Mouse (Mus musculus) myocyte (in vitro differentiated cells): ENCODE measurements around the gene Scd2. TPM values are rescaled to one million over a fixed set of nuclear protein-coding genes. Genes with fewer than 3 reads are reported as not detected.

Experiments
- H3K27me3 ChIP-seq: one replicate; pipeline ENCODE4 v1.6.1; 2011; ENCODE audit not compliant: control insufficient read depth, insufficient read depth, insufficient read length
- H3K36me3 ChIP-seq: one replicate; pipeline ENCODE4 v1.6.1; 2011; ENCODE audit not compliant: control insufficient read depth, insufficient read depth
- H3K4me2 ChIP-seq: one replicate; pipeline ENCODE4 v1.6.1; 2011; ENCODE audit warnings: low read depth, control low read depth
- H3K4me3 ChIP-seq: one replicate; pipeline ENCODE4 v1.5.1; 2011; ENCODE audit warnings: mild to moderate bottlenecking, control low read depth, moderate library complexity
- H3K79me2 ChIP-seq: one replicate; pipeline ENCODE4 v1.6.1; 2011; ENCODE audit not compliant: control insufficient read depth, insufficient read depth
- H3ac ChIP-seq: one replicate; pipeline ENCODE4 v1.6.1; 2011; ENCODE audit not compliant: control insufficient read depth, insufficient read length
- CEBPB ChIP-seq: IDR thresholded peaks from 2 replicates; pipeline ENCODE4 v1.6.1; 2011; ENCODE audit warnings: mild to moderate bottlenecking, moderate library complexity; ENCODE audit not compliant: poor library complexity, insufficient read depth, severe bottlenecking
- E2F4 ChIP-seq: IDR thresholded peaks from one replicate; pipeline ENCODE4 v1.6.1; 2011; ENCODE audit warnings: mild to moderate bottlenecking, control low read depth, moderate library complexity; ENCODE audit not compliant: insufficient read depth
- MAX ChIP-seq: IDR thresholded peaks from one replicate; pipeline ENCODE4 v1.6.1; 2011; ENCODE audit warnings: low read depth, mild to moderate bottlenecking, control low read depth
- MYOD1 ChIP-seq, 3 experiments: IDR thresholded peaks; one replicate each; pipeline ENCODE4 v1.6.1; 2011; ENCODE audit warnings: control low read depth in 2 of 3, low read depth in 2 of 3, mild to moderate bottlenecking in 2 of 3, moderate library complexity in 1 of 3; ENCODE audit not compliant: insufficient read length in 2 of 3, control insufficient read depth in 1 of 3
- MYOG ChIP-seq, 3 experiments: IDR thresholded peaks; one replicate each; pipeline ENCODE4 v1.6.1; 2011; ENCODE audit warnings: control low read depth in 2 of 3, low read depth in 2 of 3, mild to moderate bottlenecking in 2 of 3; ENCODE audit not compliant: insufficient read length in 2 of 3, control insufficient read depth in 1 of 3, insufficient read depth in 1 of 3
- POLR2A ChIP-seq: IDR thresholded peaks from one replicate; pipeline ENCODE4 v1.6.1; 2011; ENCODE audit warnings: low read depth, mild to moderate bottlenecking, control low read depth, moderate library complexity; ENCODE audit not compliant: insufficient read length
- POLR2AphosphoS2 ChIP-seq: IDR thresholded peaks from one replicate; pipeline ENCODE4 v1.6.1; 2011; ENCODE audit warnings: low read depth, control low read depth; ENCODE audit not compliant: insufficient read length
- REST ChIP-seq: IDR thresholded peaks from one replicate; pipeline ENCODE4 v1.6.1; 2011; ENCODE audit warnings: mild to moderate bottlenecking, control low read depth, moderate library complexity; ENCODE audit not compliant: insufficient read depth, insufficient read length
- SRF ChIP-seq: IDR thresholded peaks from one replicate; pipeline ENCODE4 v1.6.1; 2011; ENCODE audit warnings: low read depth; ENCODE audit not compliant: control insufficient read depth, insufficient read length
- TCF12 ChIP-seq: IDR thresholded peaks from one replicate; pipeline ENCODE4 v1.6.1; 2011; ENCODE audit warnings: mild to moderate bottlenecking, control low read depth; ENCODE audit not compliant: poor library complexity, insufficient read depth, severe bottlenecking
- TCF3 ChIP-seq: IDR thresholded peaks from one replicate; pipeline ENCODE4 v1.6.1; 2011; ENCODE audit warnings: low read depth, control low read depth; ENCODE audit not compliant: insufficient read length
- USF1 ChIP-seq: IDR thresholded peaks from one replicate; pipeline ENCODE4 v1.6.1; 2011; ENCODE audit warnings: low read depth, mild to moderate bottlenecking, control low read depth, moderate library complexity
- polyA plus RNA-seq: library from polyadenylated mRNA; unstranded; fragments of >200 nt; fragmentation: generic; extraction: Trizol; gene quantifications from one replicate; pipeline ENCODE4 v1.2.1, GENCODE M21; 2012; ENCODE audit warnings: missing spikeins

Gene Scd2
- polyA plus RNA-seq, 1 experiment = 868 TPM

GRCm38 (mm10) chr19:44283157-44284024 is 10.1 kb upstream of the Scd2 start:
- no peak overlapping the region for H3ac ChIP-seq
- H3K27me3 ChIP-seq = no peaks in the 10 kb centered on the region
- H3K4me2 ChIP-seq = peak overlapping the region; percentile 95
- no peaks in the 10 kb centered on the region for H3K36me3 ChIP-seq
- H3K79me2 ChIP-seq = no peaks in the 10 kb centered on the region
- H3K4me3 ChIP-seq = peak overlapping the region; percentile 21
- no peak for TF ChIP-seq POLR2AphosphoS2
- no peak for TF ChIP-seq CEBPB
- no peak for TF ChIP-seq MYOD1 (IDR thresholded peaks at IDR 0.05; ENCODE audit: control insufficient read depth in 1 of 3, insufficient read length in 2 of 3, low read depth in 2 of 3)
- no peak for TF ChIP-seq TCF3
- TF ChIP-seq POLR2A = no peak
- no peak for TF ChIP-seq TCF12
- TF ChIP-seq REST = no peak
- no peak for TF ChIP-seq USF1
- TF ChIP-seq E2F4 = no peak
- TF ChIP-seq MAX = no peak
- TF ChIP-seq MYOG (IDR thresholded peaks at IDR 0.05; ENCODE audit: control insufficient read depth in 1 of 3, insufficient read depth in 1 of 3, insufficient read length in 2 of 3, low read depth in 2 of 3) = no peak
- no peak for TF ChIP-seq SRF

GRCm38 (mm10) chr19:44284025-44284695 is 9.3 kb upstream of the Scd2 start:
- peak; percentile 8 for TF ChIP-seq POLR2AphosphoS2
- TF ChIP-seq MAX = no peak
- no peak for TF ChIP-seq CEBPB
- TF ChIP-seq POLR2A = peak; percentile 45
- TF ChIP-seq USF1 = peak; percentile 33
- H3K4me3 ChIP-seq = peak overlapping the region; percentile 21
- no peaks in the 10 kb centered on the region for H3K36me3 ChIP-seq
- H3K79me2 ChIP-seq = no peaks in the 10 kb centered on the region
- H3ac ChIP-seq = no peak overlapping the region
- peak overlapping the region; percentile 99 for H3K4me2 ChIP-seq
- H3K27me3 ChIP-seq = no peaks in the 10 kb centered on the region

GRCm38 (mm10) chr19:44284723-44285122 is 8.8 kb upstream of the Scd2 start:
- Histone ChIP-seq H3K4me3 (peak overlapping the region; percentile 21), H3K4me2 (peak overlapping the region; percentile 99), H3ac (no peak overlapping the region), H3K79me2 (no peaks in the 10 kb centered on the region), H3K27me3 (no peaks in the 10 kb centered on the region), H3K36me3 (no peaks in the 10 kb centered on the region)
- TF ChIP-seq POLR2A (peak; percentile 6), MYOG (IDR thresholded peaks at IDR 0.05; ENCODE audit: control insufficient read depth in 1 of 3, insufficient read depth in 1 of 3, insufficient read length in 2 of 3, low read depth in 2 of 3) (peak in 1 of 3 experiments; percentile 54), REST (no peak), MYOD1 (IDR thresholded peaks at IDR 0.05; ENCODE audit: control insufficient read depth in 1 of 3, insufficient read length in 2 of 3, low read depth in 2 of 3) (peak in 2 of 3 experiments; percentile 14 to 42)

GRCm38 (mm10) chr19:44285554-44285953 is 7.9 kb upstream of the Scd2 start:
- no peaks in the 10 kb centered on the region for H3K79me2 ChIP-seq
- no peaks in the 10 kb centered on the region for H3K36me3 ChIP-seq
- H3K27me3 ChIP-seq = no peaks in the 10 kb centered on the region
- H3K4me3 ChIP-seq = no peak overlapping the region
- no peak overlapping the region for H3ac ChIP-seq
- TF ChIP-seq REST (no peak), SRF (no peak), TCF3 (no peak), MYOG (IDR thresholded peaks at IDR 0.05; ENCODE audit: control insufficient read depth in 1 of 3, insufficient read depth in 1 of 3, insufficient read length in 2 of 3, low read depth in 2 of 3) (no peak)
- no peak overlapping the region for H3K4me2 ChIP-seq

GRCm38 (mm10) chr19:44286109-44286508 is 7.4 kb upstream of the Scd2 start:
- H3K79me2 ChIP-seq = no peaks in the 10 kb centered on the region
- H3ac ChIP-seq = no peak overlapping the region
- H3K27me3 ChIP-seq = no peaks in the 10 kb centered on the region
- no peak for TF ChIP-seq CEBPB
- TF ChIP-seq USF1 = no peak
- no peak for TF ChIP-seq SRF
- TF ChIP-seq POLR2A = no peak
- TF ChIP-seq MAX = no peak
- no peak for TF ChIP-seq MYOG (IDR thresholded peaks at IDR 0.05; ENCODE audit: control insufficient read depth in 1 of 3, insufficient read depth in 1 of 3, insufficient read length in 2 of 3, low read depth in 2 of 3)
- no peak for TF ChIP-seq MYOD1 (IDR thresholded peaks at IDR 0.05; ENCODE audit: control insufficient read depth in 1 of 3, insufficient read length in 2 of 3, low read depth in 2 of 3)
- H3K4me3 ChIP-seq = no peak overlapping the region
- H3K4me2 ChIP-seq = no peak overlapping the region
- H3K36me3 ChIP-seq = no peaks in the 10 kb centered on the region
